Mouse (Mus musculus) bone marrow, adult 2 months (tissue): ENCODE measurements at regions not wholly inside any gene's neighbourhood (a gene's known extent, or its start where the extent isn't known, plus 50 kb on each side); places are given as distances from the start of the nearest gene placed in this dataset.

Source experiments
- CTCF ChIP-seq: fragments of 200-500 bp; IDR thresholded peaks from 2 replicates; pipeline ENCODE4 v1.5.1; 2011; ENCODE audit warnings: low read length, control low read depth; ENCODE audit not compliant: control insufficient read depth, insufficient read depth
- POLR2A ChIP-seq: fragments of 200-500 bp; IDR thresholded peaks from 2 replicates; pipeline ENCODE4 v1.6.1; 2011; ENCODE audit warnings: low read depth, mild to moderate bottlenecking, control low read depth, low read length, borderline replicate concordance; ENCODE audit not compliant: control insufficient read depth

DNA sequence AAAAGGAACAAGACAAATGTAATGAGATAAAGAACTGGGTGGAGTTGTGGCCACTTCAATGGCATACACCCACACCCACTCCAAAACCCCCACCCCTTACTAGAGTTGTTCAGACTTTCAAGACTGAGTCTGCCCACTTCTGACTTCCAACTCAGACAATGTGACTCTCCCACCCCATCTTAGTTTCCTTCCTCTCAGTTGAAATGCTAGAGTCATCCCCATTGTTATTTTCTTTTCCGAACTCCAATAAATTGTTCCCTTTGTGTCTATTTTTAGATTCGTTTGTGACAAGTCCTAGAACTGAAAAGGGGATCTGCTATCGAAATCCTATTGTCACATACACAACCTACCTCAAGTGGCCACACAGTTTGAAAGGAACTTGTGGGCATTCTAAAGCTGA lies 200.7 kb upstream of the Bmp2 start:
- TF ChIP-seq CTCF (no peak), POLR2A (no peak)
